Mouse (Mus musculus) embryonic fibroblast, embryonic 13.5 days (primary cell): ENCODE results near the gene Flywch2.

Source experiments
- CTCF ChIP-seq: IDR thresholded peaks from 2 replicates; pipeline ENCODE4 v1.5.1; 2011; ENCODE audit warnings: mild to moderate bottlenecking, control low read depth, low read length, moderate library complexity, borderline replicate concordance; ENCODE audit not compliant: insufficient read depth
- POLR2A ChIP-seq: IDR thresholded peaks from 2 replicates; pipeline ENCODE4 v1.6.1; 2011; ENCODE audit warnings: low read depth, mild to moderate bottlenecking, control low read depth, low read length, moderate library complexity

- TF ChIP-seq CTCF (no peak), POLR2A (no peak)
Measured at GRCm38 (mm10) chr17:23807918-23808317, 22.0 kb upstream of the Flywch2 start.
